Mouse (Mus musculus) intestine, embryonic 14.5 days (tissue): ENCODE measurements around the gene Actl6b. TPM values are rescaled to one million over a fixed set of nuclear protein-coding genes. Genes with fewer than 3 reads are reported as not detected.

ENCODE experiments used
- ATAC-seq: fragments of 200-750 bp; cut with Nextera tagmentation; replicated peaks from 2 replicates; pipeline ENCODE4 v1.8.0; 2017; ENCODE audit warnings: low read depth, moderate number of reproducible peaks, moderate TSS enrichment, moderate library complexity; ENCODE audit not compliant: low FRiP score, low TSS enrichment
- DNase-seq: peaks from one replicate; pipeline ENCODE4 v3.0.0-alpha.2; 2018; ENCODE audit warnings: low spot score
- H3K27ac ChIP-seq: fragments of 300-500 bp; sonication (generic); 2 replicates; pipeline ENCODE4 v1.5.1; 2014; ENCODE audit warnings: low read depth, mild to moderate bottlenecking, control low read depth
- H3K27me3 ChIP-seq: fragments of 300-500 bp; sonication (generic); replicated peaks from 2 replicates; pipeline ENCODE4 v1.6.1; 2014; ENCODE audit warnings: low read length, control low read depth; ENCODE audit not compliant: control insufficient read depth, insufficient read depth
- H3K36me3 ChIP-seq: fragments of 300-500 bp; sonication (generic); 2 replicates; pipeline ENCODE4 v1.6.1; 2014; ENCODE audit warnings: low read length, control low read depth; ENCODE audit not compliant: control insufficient read depth, insufficient read depth
- H3K4me1 ChIP-seq: fragments of 300-500 bp; sonication (generic); replicated peaks from 2 replicates; pipeline ENCODE4 v1.6.1; 2014; ENCODE audit warnings: low read length, control low read depth, mixed read lengths; ENCODE audit not compliant: control insufficient read depth, insufficient read depth
- H3K4me2 ChIP-seq: fragments of 300-500 bp; sonication (generic); 2 replicates; pipeline ENCODE4 v1.6.1; 2014; ENCODE audit warnings: low read length
- H3K4me3 ChIP-seq: fragments of 300-500 bp; sonication (generic); 2 replicates; pipeline ENCODE4 v1.5.1; 2014; ENCODE audit warnings: low read depth, low read length, control low read depth, mixed read lengths
- H3K9ac ChIP-seq: fragments of 300-500 bp; sonication (generic); 2 replicates; pipeline ENCODE4 v1.6.1; 2014; ENCODE audit warnings: mild to moderate bottlenecking, low read length
- H3K9me3 ChIP-seq: fragments of 300-500 bp; sonication (generic); 2 replicates; pipeline ENCODE4 v1.6.1; 2016; ENCODE audit warnings: low read length, control low read depth; ENCODE audit not compliant: control insufficient read depth
- WGBS: fragments of 180-500 bp; shearing (Covaris S2); extraction: QIAGEN DNeasy Blood & Tissue Kit; methylation state at CpG from one replicate; pipeline ENCODE4 v1.1.7; 2014; 5-methylcytosine and 5-hydroxymethylcytosine counted together
- polyA plus RNA-seq: library from polyadenylated mRNA; unstranded; fragments of >200 nt; fragmentation: Nextera tagmentation; extraction: Ambion mirVana; gene quantifications from 2 replicates; pipeline ENCODE4 v1.2.1, GENCODE M21; 2014

Actl6b gene
- polyA plus RNA-seq, 1 experiment from 2014 or later = 3.5 TPM

DNA sequence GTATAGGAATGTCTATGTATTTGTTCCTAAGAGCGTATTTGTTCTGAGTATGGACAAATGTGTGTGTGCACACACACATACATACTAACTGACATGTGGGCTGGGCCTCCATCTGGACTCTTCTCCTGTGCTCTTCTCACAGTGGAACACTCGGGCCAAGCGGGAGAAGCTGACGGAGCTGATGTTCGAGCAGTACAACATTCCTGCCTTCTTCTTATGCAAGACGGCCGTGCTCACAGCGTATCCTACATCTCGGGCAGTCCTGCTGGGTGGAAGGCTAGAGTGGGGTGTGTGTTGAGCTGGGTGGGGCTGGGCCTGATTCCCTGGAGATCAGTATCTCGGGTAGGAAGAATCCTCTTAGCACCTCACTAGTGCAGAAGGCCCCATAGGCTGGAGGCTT lies 9.6 kb downstream of the Actl6b start:
- no peak overlapping the region for H3K9ac ChIP-seq
- H3K4me1 ChIP-seq = no peaks in the 10 kb centered on the region
- no peak for ATAC-seq
- H3K4me2 ChIP-seq = no peak overlapping the region
- 76% methylated on average over 10 of the region's 10 CpGs for WGBS
- no peaks in the 10 kb centered on the region for H3K36me3 ChIP-seq
- H3K27me3 ChIP-seq = no peaks in the 10 kb centered on the region
- no peak for DNase-seq
- H3K27ac ChIP-seq = no peak overlapping the region
- H3K9me3 ChIP-seq = no peaks in the 10 kb centered on the region
- H3K4me3 ChIP-seq = no peak overlapping the region

DNA sequence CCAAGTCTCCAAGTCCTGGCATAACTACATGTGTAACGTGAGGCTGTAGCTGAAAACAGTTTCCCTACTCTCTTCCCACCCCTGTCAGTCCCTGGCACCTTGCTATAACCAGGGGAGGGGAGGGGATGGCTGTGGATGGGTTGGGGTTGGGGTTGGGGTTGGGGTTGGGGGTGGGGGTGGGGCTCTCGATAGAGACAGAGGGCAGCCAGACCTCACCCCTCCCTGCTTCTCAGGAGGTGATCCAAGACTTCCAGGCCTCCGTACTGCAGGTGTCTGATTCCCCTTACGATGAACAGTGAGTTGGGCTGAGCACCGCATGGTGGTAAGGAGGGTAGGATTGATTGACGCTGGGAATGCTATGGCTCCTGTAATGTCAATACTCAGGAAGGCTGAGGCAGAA lies 12.4 kb downstream of the Actl6b start:
- 0 out of 2 replicates have a peak, but pooled peaks cover 2% of the 10 kb centered on the region for H3K4me1 ChIP-seq
- H3K36me3 ChIP-seq = no peaks in the 10 kb centered on the region
- DNase-seq (no peak), ATAC-seq (no peak)
- H3K9ac ChIP-seq = no peak overlapping the region
- no peak overlapping the region for H3K27ac ChIP-seq
- 72% methylated on average over 6 of the region's 6 CpGs for WGBS
- no peak overlapping the region for H3K4me3 ChIP-seq
- no peaks in the 10 kb centered on the region for H3K27me3 ChIP-seq
- H3K9me3 ChIP-seq = no peaks in the 10 kb centered on the region
- no peak overlapping the region for H3K4me2 ChIP-seq

- ATAC-seq (no peak), DNase-seq (no peak)
- H3K4me3 ChIP-seq = no peak overlapping the region
These were observed 13.1 kb downstream of the Actl6b start for GRCm38 (mm10) chr5:137566416-137566815.

DNA sequence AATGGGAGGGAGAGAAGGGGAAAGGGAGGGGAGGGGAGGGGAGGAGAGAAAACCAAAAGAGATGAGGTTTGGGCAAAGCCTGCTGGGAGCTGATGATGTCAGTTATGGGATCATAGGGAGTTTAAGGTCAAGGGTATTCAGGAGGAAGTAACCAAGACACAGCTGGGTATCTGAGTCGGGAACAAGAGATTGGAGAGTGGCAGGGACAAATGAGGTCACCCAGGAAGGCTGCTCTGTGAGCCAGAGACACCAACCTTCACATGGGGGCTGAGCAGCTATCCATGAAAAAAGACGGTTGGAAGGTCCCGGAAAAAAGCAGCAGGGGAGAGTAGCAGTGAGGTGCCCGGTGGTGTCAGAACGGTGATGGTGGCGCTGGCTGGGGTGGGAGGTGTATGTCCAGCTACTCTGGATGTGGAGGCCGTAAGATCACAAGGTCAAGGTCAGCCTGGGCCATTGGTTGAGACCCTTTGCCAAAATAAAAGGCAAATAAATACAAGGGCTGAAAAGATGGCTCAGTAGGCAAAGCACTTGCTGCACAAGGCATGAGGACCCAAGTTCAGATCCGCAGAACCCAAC lies 15.0 kb downstream of the Actl6b start:
- Histone ChIP-seq H3K9ac (no peak overlapping the region), H3K4me3 (no peak overlapping the region), H3K27me3 (no peaks in the 10 kb centered on the region), H3K27ac (no peak overlapping the region), H3K9me3 (no peaks in the 10 kb centered on the region), H3K36me3 (no peaks in the 10 kb centered on the region), H3K4me2 (no peak overlapping the region), H3K4me1 (0 out of 2 replicates have a peak, but pooled peaks cover 2% of the 10 kb centered on the region)
- ATAC-seq (no peak), DNase-seq (no peak)
- WGBS = 83% methylated on average over 8 of the region's 8 CpGs

More at GRCm38 (mm10) chr5:137566416-137566815, 13.1 kb downstream of the Actl6b start:
- no peak overlapping the region for H3K9ac ChIP-seq
- H3K27me3 ChIP-seq = no peaks in the 10 kb centered on the region
- H3K4me1 ChIP-seq = 0 out of 2 replicates have a peak, but pooled peaks cover 2% of the 10 kb centered on the region
- 92% methylated on average over 5 of the region's 5 CpGs for WGBS
- H3K36me3 ChIP-seq = no peaks in the 10 kb centered on the region
- no peak overlapping the region for H3K27ac ChIP-seq
- H3K9me3 ChIP-seq = no peaks in the 10 kb centered on the region
- H3K4me2 ChIP-seq = no peak overlapping the region

DNA sequence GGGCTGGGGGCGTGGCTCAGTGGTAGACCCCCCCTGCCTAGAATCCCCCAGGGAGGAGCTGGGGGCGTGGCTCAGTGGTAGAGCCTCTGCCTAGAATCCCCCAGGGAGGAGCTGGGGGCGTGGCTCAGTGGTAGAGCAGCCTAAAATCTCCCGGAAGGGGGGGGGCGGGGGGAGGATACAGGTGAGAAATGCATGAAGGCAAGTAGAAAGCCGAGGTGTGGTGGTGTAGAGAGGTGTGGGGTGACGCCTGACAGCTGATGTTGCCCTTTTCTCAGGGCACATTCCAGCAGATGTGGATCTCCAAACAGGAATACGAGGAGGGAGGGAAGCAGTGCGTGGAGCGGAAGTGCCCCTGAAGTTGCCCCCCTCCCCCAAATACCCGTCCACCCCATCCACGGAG lies 15.7 kb downstream of the Actl6b start:
- Histone ChIP-seq H3K9me3 (no peaks in the 10 kb centered on the region), H3K4me1 (0 out of 2 replicates have a peak, but pooled peaks cover 2% of the 10 kb centered on the region), H3K27ac (no peak overlapping the region), H3K9ac (no peak overlapping the region), H3K36me3 (no peaks in the 10 kb centered on the region), H3K4me3 (no peak overlapping the region), H3K27me3 (no peaks in the 10 kb centered on the region), H3K4me2 (no peak overlapping the region)
- ATAC-seq = no peak
- 66% methylated on average over 12 of the region's 12 CpGs for WGBS
- DNase-seq = no peak

DNA sequence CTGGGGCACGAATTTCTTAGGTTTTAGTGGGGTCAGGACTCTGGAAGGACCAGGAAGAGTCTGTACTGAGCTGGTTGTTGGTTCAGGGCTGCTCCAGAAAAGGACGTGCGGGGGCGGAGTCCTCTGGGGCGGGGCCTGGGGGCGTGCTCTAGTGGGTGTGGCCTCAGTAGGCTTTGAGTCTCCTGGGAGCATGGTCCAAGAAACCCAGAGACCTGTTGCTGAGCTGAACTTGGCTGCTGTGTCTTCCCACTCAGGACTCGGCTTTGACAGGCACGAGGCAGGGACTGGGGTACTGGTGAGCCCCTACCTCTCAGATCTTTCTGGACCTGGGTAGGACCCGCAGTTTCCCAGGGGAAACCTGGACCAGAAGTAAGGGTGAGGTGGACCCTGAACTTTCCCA lies 16.3 kb downstream of the Actl6b start, which contains the start of gene Tfr2:
Tfr2 (plus strand) TSS at position 176 of the 400 bp plus-strand sequence.
- Histone ChIP-seq H3K4me1 (0 out of 2 replicates have a peak, but pooled peaks cover 2% of the 10 kb centered on the region), H3K4me3 (no peak within 1 kb of the TSS), H3K4me2 (no peak within 1 kb of the TSS), H3K36me3 (no peaks in the 10 kb centered on the region), H3K9me3 (no peaks in the 10 kb centered on the region), H3K27ac (no peak within 1 kb of the TSS), H3K27me3 (peaks cover 5% of the 10 kb centered on the region; the same call in 1 of the 2 replicates), H3K9ac (no peak within 1 kb of the TSS)
- WGBS = 23% methylated on average over 9 of the region's 9 CpGs
- ATAC-seq (no peak; the same call in 1 of the 2 replicates), DNase-seq (peak; percentile 72)

DNA sequence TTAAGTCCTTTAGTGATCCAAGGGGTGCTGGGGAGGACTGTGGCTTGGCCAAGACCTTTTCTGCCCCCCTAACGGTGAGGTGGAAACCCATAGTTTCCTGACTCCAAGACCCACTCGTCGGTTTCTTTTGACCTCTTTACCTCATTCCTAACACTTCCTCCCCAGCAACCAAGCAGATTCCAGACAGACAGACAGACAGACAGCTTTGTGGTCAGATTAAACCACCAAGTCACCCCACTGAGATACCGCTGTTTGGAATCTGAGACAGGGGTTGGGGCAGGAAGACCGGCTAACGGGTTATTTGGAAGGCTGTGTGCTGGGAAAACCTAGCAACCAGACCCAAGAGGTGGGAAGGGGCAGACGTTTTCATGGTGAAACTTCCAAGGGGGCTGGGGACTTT lies 16.9 kb downstream of the Actl6b start:
- WGBS = 52% methylated on average over 7 of the region's 7 CpGs
- H3K4me1 ChIP-seq = 0 out of 2 replicates have a peak, but pooled peaks cover 2% of the 10 kb centered on the region
- no peaks in the 10 kb centered on the region for H3K36me3 ChIP-seq
- H3K9ac ChIP-seq = no peak overlapping the region
- H3K4me2 ChIP-seq = no peak overlapping the region
- no peak for DNase-seq
- peaks cover 5% of the 10 kb centered on the region; the same call in 1 of the 2 replicates for H3K27me3 ChIP-seq
- H3K27ac ChIP-seq = no peak overlapping the region
- H3K9me3 ChIP-seq = no peaks in the 10 kb centered on the region
- ATAC-seq = no peak
- no peak overlapping the region for H3K4me3 ChIP-seq

DNA sequence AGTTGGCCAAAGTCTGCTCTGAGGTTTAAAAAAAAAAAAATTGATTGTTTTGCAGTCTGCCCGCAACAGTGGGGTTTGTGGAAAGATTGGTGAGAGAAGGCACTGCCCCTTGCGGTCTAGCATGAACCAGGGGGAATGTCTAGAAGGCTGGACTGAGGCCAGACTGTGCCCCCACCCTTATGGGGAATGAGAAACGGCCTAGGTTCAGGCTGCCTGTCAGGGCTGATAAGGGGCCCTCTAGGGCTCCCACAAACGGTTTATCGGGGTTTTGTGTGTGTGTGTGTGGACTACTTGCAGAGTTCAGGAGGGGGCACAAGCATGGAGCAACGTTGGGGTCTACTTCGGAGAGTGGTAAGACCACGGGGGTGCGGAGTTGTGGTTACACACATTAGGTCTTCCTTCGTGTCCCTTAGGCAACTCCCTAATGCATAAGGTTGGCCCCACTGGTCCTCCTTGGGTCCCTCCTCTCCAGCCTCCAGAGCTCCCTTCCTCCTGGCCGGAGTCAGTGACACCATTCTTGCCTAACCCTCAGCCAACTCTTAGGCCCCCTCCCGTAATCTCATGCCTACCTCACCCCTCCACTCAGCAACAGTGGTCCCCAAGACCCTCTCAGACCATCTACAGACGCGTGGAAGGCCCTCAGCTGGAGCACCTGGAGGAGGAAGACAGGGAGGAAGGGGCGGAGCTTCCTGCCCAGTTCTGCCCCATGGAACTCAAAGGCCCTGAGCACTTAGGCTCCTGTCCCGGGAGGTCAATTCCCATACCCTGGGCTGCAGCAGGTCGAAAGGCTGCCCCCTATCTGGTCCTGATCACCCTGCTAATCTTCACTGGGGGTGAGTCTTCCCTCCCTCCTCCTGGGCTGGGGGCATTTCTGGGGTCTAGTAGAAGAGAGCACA lies 17.6 kb downstream of the Actl6b start:
- H3K4me1 ChIP-seq = 0 out of 2 replicates have a peak, but pooled peaks cover 2% of the 10 kb centered on the region
- ATAC-seq (no peak), DNase-seq (no peak)
- WGBS = 77% methylated on average over 17 of the region's 17 CpGs
- H3K9me3 ChIP-seq = no peaks in the 10 kb centered on the region
- no peak overlapping the region for H3K4me3 ChIP-seq
- peaks cover 5% of the 10 kb centered on the region; the same call in 1 of the 2 replicates for H3K27me3 ChIP-seq
- H3K27ac ChIP-seq = no peak overlapping the region
- no peak overlapping the region for H3K4me2 ChIP-seq
- no peak overlapping the region for H3K9ac ChIP-seq
- H3K36me3 ChIP-seq = no peaks in the 10 kb centered on the region
